Mouse (Mus musculus): ENCODE data around the gene Olfr1351. TPM values are rescaled to one million over a fixed set of nuclear protein-coding genes. Genes with fewer than 3 reads are reported as not detected.
"Not testable (repeated sequence)": the region's sequence is repeated elsewhere in the genome, so short reads cannot be mapped to it uniquely, and the experiment has no call there.

Olfr1351 gene
- total RNA-seq (2021), result not detected
- long read RNA-seq, experiment 1, result 0 reads
- long read RNA-seq, experiment 2, result 0 reads

GRCm38 (mm10) chr10:79012172-79012571 lies at the start of gene Olfr1351:
Olfr1351 (plus strand) TSS chr10:79012472.
- no peak for DNase-seq

DNA sequence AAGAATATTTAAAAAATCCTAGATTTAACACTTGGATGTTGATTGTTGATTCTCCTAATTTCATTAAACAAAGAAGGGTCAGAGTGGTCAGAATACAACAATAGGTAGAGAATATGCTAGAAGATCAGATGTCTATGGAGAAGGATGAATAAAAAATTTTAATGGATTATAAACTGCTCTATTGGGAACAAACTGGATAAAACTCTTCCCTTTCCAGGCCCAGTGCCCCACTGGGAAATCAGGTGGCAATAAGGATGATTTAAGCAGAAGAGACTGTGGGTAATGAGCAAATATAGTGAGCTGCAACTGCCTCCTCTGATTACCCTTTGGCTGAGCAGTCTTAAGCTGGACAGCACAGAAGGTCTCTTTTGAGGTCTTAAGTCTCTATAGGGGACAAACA lies 49.3 kb upstream of the Olfr1351 start, which contains the start of gene Olfr1353:
Olfr1353 (plus strand) TSS at position 301 of the 400 bp plus-strand sequence.
- DNase-seq, result not testable (repeated sequence)

DNA sequence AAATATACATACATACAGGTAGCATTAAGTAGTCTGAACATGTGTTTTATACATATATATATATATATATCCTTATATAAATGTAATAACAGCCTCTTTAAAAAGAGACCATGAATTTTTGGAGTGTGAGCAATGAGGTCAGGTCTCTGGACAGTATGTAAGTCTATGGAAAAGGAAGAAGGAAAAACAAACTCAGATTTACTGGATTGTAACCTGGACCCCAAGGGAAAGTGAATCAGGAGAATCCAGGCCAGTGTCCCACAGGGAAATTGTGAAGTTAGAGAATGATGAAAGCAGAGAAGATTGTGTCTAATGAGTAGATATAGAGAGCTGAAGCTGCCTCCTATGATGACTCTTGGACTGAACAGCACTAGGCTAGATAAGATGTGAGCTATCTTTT lies 31.5 kb upstream of the Olfr1351 start, which contains the start of gene Olfr1352:
Olfr1352 (plus strand) TSS at position 301 of the 400 bp plus-strand sequence.
- no peak for DNase-seq

DNA sequence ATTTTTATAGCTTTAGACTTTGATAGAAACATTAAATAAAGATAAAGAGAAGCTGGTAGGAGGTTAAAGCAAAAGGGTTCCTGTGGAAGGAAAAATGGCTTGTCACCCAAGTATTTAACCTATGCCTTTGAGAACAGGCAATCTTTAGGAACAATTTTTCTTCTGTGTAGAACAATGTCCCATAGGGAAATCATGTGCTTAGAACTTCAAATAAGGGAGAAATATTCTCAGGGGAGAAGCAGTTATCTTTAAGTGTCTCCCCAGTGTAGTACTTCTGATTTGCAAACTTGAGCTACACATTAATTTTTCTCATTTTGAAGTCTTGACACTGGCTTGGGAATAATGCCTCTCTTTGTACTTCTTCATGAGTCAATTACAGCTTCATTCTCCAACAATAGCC lies 16.2 kb downstream of the Olfr1351 start, which contains the start of gene Olfr57:
Olfr57 (plus strand) TSS at position 301 of the 400 bp plus-strand sequence.
- no peak for DNase-seq

DNA sequence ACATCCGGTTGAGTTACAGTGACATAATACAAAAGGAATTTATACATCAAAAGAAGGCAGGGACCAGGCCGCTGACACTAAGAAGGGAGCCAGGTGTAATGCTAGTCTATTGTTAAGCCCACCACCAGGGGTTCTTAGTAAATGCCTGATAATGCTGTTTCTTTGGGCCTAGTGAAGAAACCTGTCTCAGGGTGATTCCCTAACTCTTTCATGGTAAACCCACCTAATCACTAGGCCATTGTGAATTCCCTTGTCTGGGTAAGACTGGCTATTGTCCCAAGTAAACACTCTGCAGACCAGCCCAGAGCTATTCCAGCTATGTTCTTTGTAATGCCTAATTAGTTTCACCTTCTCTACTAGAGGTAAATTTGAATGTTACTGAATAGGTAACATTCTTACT lies 30.2 kb downstream of the Olfr1351 start:
- DNase-seq, result not testable (repeated sequence)

DNA sequence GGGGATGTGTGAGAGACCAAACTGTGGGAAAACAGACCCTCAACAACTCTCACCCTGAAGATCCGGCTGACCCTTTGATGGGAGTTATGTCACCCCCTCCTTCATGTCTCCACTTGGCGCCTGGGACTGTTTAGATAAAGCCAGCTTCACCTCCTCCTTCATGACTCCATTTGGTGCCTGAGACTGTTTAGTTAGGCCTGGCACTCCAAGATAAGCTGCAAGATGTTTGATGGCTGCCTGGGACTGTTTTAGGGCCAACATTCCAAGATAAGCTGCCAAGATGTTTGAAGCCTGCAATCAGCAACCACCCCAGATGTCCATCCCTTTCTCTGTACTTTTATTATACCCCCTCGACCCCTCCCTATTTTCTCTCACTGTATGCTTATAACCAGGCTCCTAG lies 45.1 kb downstream of the Olfr1351 start:
- not testable (repeated sequence) for DNase-seq

Other genes with a start within 250 kb of the Olfr1351 start
- gene Slc1a6, start 232.0 kb upstream of the Olfr1351 start, total RNA-seq (2021), result under 1 TPM in 1 of 2 experiments, not detected in 1; 0.14 TPM
- not detected for gene Olfr1356, start 160.3 kb upstream of the Olfr1351 start, total RNA-seq (2021)
- gene Olfr1355, start 136.9 kb upstream of the Olfr1351 start, total RNA-seq (2021), result not detected
- gene Olfr1354, start 99.3 kb upstream of the Olfr1351 start, total RNA-seq (2021), result not detected
- gene Olfr8, start 61.8 kb upstream of the Olfr1351 start, total RNA-seq (2021), result not detected
- gene Olfr1353, start 49.2 kb upstream of the Olfr1351 start, total RNA-seq (2021), result not detected
- not detected for gene Olfr1352, start 31.4 kb upstream of the Olfr1351 start, total RNA-seq (2021)
- not detected for gene Olfr57, start 16.3 kb downstream of the Olfr1351 start, total RNA-seq (2021)
- 10 to 100 TPM; 11.6 to 16.0 TPM for gene 2610008E11Rik, start 85.1 kb downstream of the Olfr1351 start, total RNA-seq (2021)
- gene Vmn2r80, start 136.3 kb downstream of the Olfr1351 start, total RNA-seq (2021), result not detected
- gene Vmn2r81, start 235.2 kb downstream of the Olfr1351 start, total RNA-seq (2021), result not detected

All from gastrocnemius, postnatal 10 days (tissue).